Mouse (Mus musculus): ENCODE results near the gene Adgrf5. TPM values are rescaled to one million over a fixed set of nuclear protein-coding genes. Genes with fewer than 3 reads are reported as not detected.
A peak's percentile ranks its signal among the peaks of the same experiment; 100 is the strongest.

Gene Adgrf5
- polyA plus RNA-seq, 1 experiment from 2014 or later: 18.8 TPM

DNA sequence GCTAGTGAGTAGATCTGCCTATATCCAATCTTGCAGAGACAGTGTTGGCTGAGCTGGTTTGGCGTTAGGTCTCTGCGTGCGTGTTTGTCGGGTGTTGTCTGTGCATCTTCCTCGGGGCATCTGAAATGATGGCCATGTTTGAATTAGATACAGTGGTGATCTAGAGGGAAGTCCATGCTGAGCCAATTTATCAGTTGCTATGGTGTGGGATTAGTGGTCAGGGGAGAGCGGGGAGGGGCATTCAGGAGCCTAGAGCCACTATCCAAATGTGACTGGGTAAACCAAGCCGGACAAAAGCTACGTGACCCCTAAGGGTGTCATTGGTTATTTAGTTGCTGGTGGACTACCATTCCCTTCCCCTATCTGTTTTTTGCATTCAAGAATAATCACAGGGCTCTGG is 33.4 kb downstream of the Adgrf5 start:
- Histone ChIP-seq H3K4me2 (no peak overlapping the region), H3K9me3 (ENCODE audit: low read depth, low read length) (no peaks in the 10 kb centered on the region), H3K27ac (ENCODE audit: low read depth) (no peak overlapping the region), H3K4me3 (ENCODE audit: low read depth, low read length) (no peak overlapping the region), H3K36me3 (ENCODE audit: insufficient read depth) (no peaks in the 10 kb centered on the region), H3K4me1 (ENCODE audit: insufficient read depth) (no peaks in the 10 kb centered on the region), H3K27me3 (ENCODE audit: insufficient read depth, low read length) (no peaks in the 10 kb centered on the region), H3K9ac (no peak overlapping the region)
- TF ChIP-seq CTCF (IDR thresholded peaks at IDR 0.05; ENCODE audit: low read depth): no peak
- DNase-seq: no peak
- no peak for ATAC-seq (ENCODE audit: insufficient read depth)
- 85% methylated on average over 8 of the region's 8 CpGs for WGBS

GRCm38 (mm10) chr17:43395400-43396258 is 35.4 kb downstream of the Adgrf5 start:
- no peaks in the 10 kb centered on the region for H3K9me3 ChIP-seq (ENCODE audit: low read depth, low read length)
- no peaks in the 10 kb centered on the region for H3K27me3 ChIP-seq (ENCODE audit: insufficient read depth, low read length)
- no peak overlapping the region for H3K4me3 ChIP-seq (ENCODE audit: low read depth, low read length)
- no peak for TF ChIP-seq CTCF (IDR thresholded peaks at IDR 0.05; ENCODE audit: low read depth)
- DNase-seq: no peak
- no peak overlapping the region for H3K27ac ChIP-seq (ENCODE audit: low read depth)
- no peak overlapping the region for H3K9ac ChIP-seq
- H3K4me1 ChIP-seq (ENCODE audit: insufficient read depth): no peaks in the 10 kb centered on the region
- WGBS: 41% methylated on average over 12 of the region's 12 CpGs
- H3K4me2 ChIP-seq: no peak overlapping the region
- no peaks in the 10 kb centered on the region for H3K36me3 ChIP-seq (ENCODE audit: insufficient read depth)
- ATAC-seq (ENCODE audit: insufficient read depth): peak; percentile 60; the same call in 1 of the 2 replicates

- ATAC-seq (ENCODE audit: insufficient read depth): no peak
Measured at GRCm38 (mm10) chr17:43398612-43399011, 38.4 kb downstream of the Adgrf5 start.

DNA sequence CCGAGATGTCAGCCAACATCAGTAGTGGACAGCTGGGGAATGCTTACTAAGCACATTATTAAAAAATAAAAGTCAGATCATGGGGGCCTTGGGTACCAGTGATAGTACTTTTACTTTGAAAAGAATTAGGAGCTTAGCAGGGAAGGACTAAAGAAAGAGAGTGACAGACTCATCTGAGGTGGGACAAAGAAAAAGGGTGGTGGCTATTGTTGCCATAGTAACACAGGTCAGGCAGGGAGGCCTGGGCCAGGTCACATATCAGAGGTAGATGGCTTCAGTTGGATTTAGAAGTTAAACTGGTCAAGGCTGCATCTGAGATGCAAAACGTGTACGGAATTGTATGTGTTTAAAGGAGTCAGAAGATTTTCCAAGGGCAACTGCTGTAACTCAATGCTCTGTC is 38.9 kb downstream of the Adgrf5 start:
- no peaks in the 10 kb centered on the region for H3K9me3 ChIP-seq (ENCODE audit: low read depth, low read length)
- no peak for ATAC-seq (ENCODE audit: insufficient read depth)
- no peak overlapping the region for H3K27ac ChIP-seq (ENCODE audit: low read depth)

More at GRCm38 (mm10) chr17:43398612-43399011, 38.4 kb downstream of the Adgrf5 start:
- H3K4me2 ChIP-seq: no peak overlapping the region
- no peak overlapping the region for H3K9ac ChIP-seq
- H3K9me3 ChIP-seq (ENCODE audit: low read depth, low read length): no peaks in the 10 kb centered on the region
- no peak overlapping the region for H3K27ac ChIP-seq (ENCODE audit: low read depth)
- no peaks in the 10 kb centered on the region for H3K27me3 ChIP-seq (ENCODE audit: insufficient read depth, low read length)
- H3K4me1 ChIP-seq (ENCODE audit: insufficient read depth): no peaks in the 10 kb centered on the region
- no peak for TF ChIP-seq CTCF (IDR thresholded peaks at IDR 0.05; ENCODE audit: low read depth)
- DNase-seq: no peak
- H3K36me3 ChIP-seq (ENCODE audit: insufficient read depth): no peaks in the 10 kb centered on the region
- no peak overlapping the region for H3K4me3 ChIP-seq (ENCODE audit: low read depth, low read length)
- WGBS: 70% methylated on average over 7 of the region's 7 CpGs

DNA sequence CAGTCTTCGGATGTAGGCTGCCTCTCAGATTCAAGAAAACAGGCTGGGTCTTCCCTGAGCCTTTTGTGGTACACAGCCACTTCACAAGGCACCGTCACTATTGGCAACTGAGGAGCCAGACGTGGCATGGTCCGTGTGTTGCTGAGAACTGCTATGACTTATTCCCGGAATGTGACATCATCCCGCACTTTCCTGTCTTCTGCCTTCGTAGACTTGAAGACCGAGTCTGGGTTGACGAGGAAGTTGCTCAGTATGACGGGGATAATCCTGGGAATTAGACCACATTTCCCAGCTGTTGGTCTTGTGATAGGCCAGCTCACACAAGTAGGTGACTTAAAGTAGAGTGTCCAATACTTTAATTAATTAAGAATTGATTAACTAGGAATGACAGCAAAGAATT is 40.2 kb downstream of the Adgrf5 start:
- Histone ChIP-seq H3K4me2 (no peak overlapping the region), H3K27ac (ENCODE audit: low read depth) (no peak overlapping the region), H3K27me3 (ENCODE audit: insufficient read depth, low read length) (no peaks in the 10 kb centered on the region), H3K4me1 (ENCODE audit: insufficient read depth) (no peaks in the 10 kb centered on the region), H3K9me3 (ENCODE audit: low read depth, low read length) (no peaks in the 10 kb centered on the region), H3K4me3 (ENCODE audit: low read depth, low read length) (no peak overlapping the region), H3K36me3 (ENCODE audit: insufficient read depth) (no peaks in the 10 kb centered on the region), H3K9ac (no peak overlapping the region)
- no peak for DNase-seq
- no peak for TF ChIP-seq CTCF (IDR thresholded peaks at IDR 0.05; ENCODE audit: low read depth)
- ATAC-seq (ENCODE audit: insufficient read depth): no peak
- 77% methylated on average over 10 of the region's 10 CpGs for WGBS

More for the DNA sequence above, 38.9 kb downstream of the Adgrf5 start:
- no peak for DNase-seq
- Histone ChIP-seq H3K27me3 (ENCODE audit: insufficient read depth, low read length) (no peaks in the 10 kb centered on the region), H3K36me3 (ENCODE audit: insufficient read depth) (no peaks in the 10 kb centered on the region), H3K4me2 (no peak overlapping the region), H3K4me1 (ENCODE audit: insufficient read depth) (no peaks in the 10 kb centered on the region), H3K9ac (no peak overlapping the region), H3K4me3 (ENCODE audit: low read depth, low read length) (no peak overlapping the region)
- WGBS: 65% methylated on average over 3 of the region's 3 CpGs
- no peak for TF ChIP-seq CTCF (IDR thresholded peaks at IDR 0.05; ENCODE audit: low read depth)

- WGBS: 51% methylated on average over 6 of the region's 6 CpGs
- no peaks in the 10 kb centered on the region for H3K9me3 ChIP-seq (ENCODE audit: low read depth, low read length)
- H3K36me3 ChIP-seq (ENCODE audit: insufficient read depth): no peaks in the 10 kb centered on the region
- no peak overlapping the region for H3K9ac ChIP-seq
- ATAC-seq (ENCODE audit: insufficient read depth) (no peak), DNase-seq (no peak)
- no peaks in the 10 kb centered on the region for H3K27me3 ChIP-seq (ENCODE audit: insufficient read depth, low read length)
- H3K4me1 ChIP-seq (ENCODE audit: insufficient read depth): no peaks in the 10 kb centered on the region
- H3K4me3 ChIP-seq (ENCODE audit: low read depth, low read length): no peak overlapping the region
- TF ChIP-seq CTCF (IDR thresholded peaks at IDR 0.05; ENCODE audit: low read depth): no peak
- H3K27ac ChIP-seq (ENCODE audit: low read depth): no peak overlapping the region
- H3K4me2 ChIP-seq: no peak overlapping the region
Measured at GRCm38 (mm10) chr17:43403851-43404250, 43.6 kb downstream of the Adgrf5 start.

GRCm38 (mm10) chr17:43404408-43404807 is 44.2 kb downstream of the Adgrf5 start:
- Histone ChIP-seq H3K4me1 (ENCODE audit: insufficient read depth) (no peaks in the 10 kb centered on the region), H3K36me3 (ENCODE audit: insufficient read depth) (no peaks in the 10 kb centered on the region), H3K27ac (ENCODE audit: low read depth) (no peak overlapping the region), H3K4me2 (no peak overlapping the region), H3K9me3 (ENCODE audit: low read depth, low read length) (no peaks in the 10 kb centered on the region), H3K9ac (no peak overlapping the region), H3K4me3 (ENCODE audit: low read depth, low read length) (no peak overlapping the region), H3K27me3 (ENCODE audit: insufficient read depth, low read length) (no peaks in the 10 kb centered on the region)
- 63% methylated on average over 5 of the region's 5 CpGs for WGBS
- DNase-seq (no peak), ATAC-seq (ENCODE audit: insufficient read depth) (no peak)
- no peak for TF ChIP-seq CTCF (IDR thresholded peaks at IDR 0.05; ENCODE audit: low read depth)

All from lung, embryonic 14.5 days (tissue).